Mouse (Mus musculus) 416B (cell line): ENCODE data around the gene Efcab5.
"Not testable (repeated sequence)": the region's sequence is repeated elsewhere in the genome, so short reads cannot be mapped to it uniquely, and the experiment has no call there.

ENCODE experiments used
- DNase-seq: peaks from one replicate; pipeline ENCODE4 v3.0.0; 2011; ENCODE audit warnings: low read depth

The Efcab5 gene

GRCm38 (mm10) chr11:77179771-77180170, 9.0 kb downstream of the Efcab5 start:
- no peak for DNase-seq

- DNase-seq = no peak
These were observed 14.2 kb downstream of the Efcab5 start for GRCm38 (mm10) chr11:77174531-77174930.

- no peak for DNase-seq
These were observed 15.0 kb downstream of the Efcab5 start for GRCm38 (mm10) chr11:77173731-77174130.

- DNase-seq = no peak
These were observed 28.0 kb downstream of the Efcab5 start for GRCm38 (mm10) chr11:77160744-77161143.

- DNase-seq = peak; percentile 93
These were observed 28.4 kb downstream of the Efcab5 start for GRCm38 (mm10) chr11:77160341-77160740.

- DNase-seq = no peak
These were observed 34.6 kb downstream of the Efcab5 start for GRCm38 (mm10) chr11:77154214-77154613.

- DNase-seq = no peak
These were observed 38.0 kb downstream of the Efcab5 start for GRCm38 (mm10) chr11:77150806-77151205.

GRCm38 (mm10) chr11:77149783-77150630, 38.8 kb downstream of the Efcab5 start:
- not testable (repeated sequence) for DNase-seq

GRCm38 (mm10) chr11:77148774-77149173, 40.0 kb downstream of the Efcab5 start:
- DNase-seq = no peak

GRCm38 (mm10) chr11:77147753-77148152, 41.0 kb downstream of the Efcab5 start:
- DNase-seq = no peak

GRCm38 (mm10) chr11:77145423-77145822, 43.3 kb downstream of the Efcab5 start:
- peak; percentile 20 for DNase-seq

GRCm38 (mm10) chr11:77141938-77142337, 46.8 kb downstream of the Efcab5 start:
- peak; percentile 57 for DNase-seq

- no peak for DNase-seq
These were observed 48.8 kb downstream of the Efcab5 start for GRCm38 (mm10) chr11:77139976-77140375.

GRCm38 (mm10) chr11:77133450-77133849, 55.3 kb downstream of the Efcab5 start:
- peak; percentile 39 for DNase-seq

- DNase-seq = peak; percentile 61
These were observed 56.2 kb downstream of the Efcab5 start for GRCm38 (mm10) chr11:77132580-77132979.

- DNase-seq = no peak
These were observed 60.2 kb downstream of the Efcab5 start for GRCm38 (mm10) chr11:77128562-77128961.

- no peak for DNase-seq
These were observed 77.6 kb downstream of the Efcab5 start for GRCm38 (mm10) chr11:77111141-77111540.

GRCm38 (mm10) chr11:77108442-77108841, 80.3 kb downstream of the Efcab5 start:
- no peak for DNase-seq

GRCm38 (mm10) chr11:77107872-77108271, 80.9 kb downstream of the Efcab5 start:
- not testable (repeated sequence) for DNase-seq

- DNase-seq = no peak
These were observed 81.8 kb downstream of the Efcab5 start for GRCm38 (mm10) chr11:77106961-77107360.

GRCm38 (mm10) chr11:77100137-77100937, 88.4 kb downstream of the Efcab5 start:
- DNase-seq = peak; percentile 85

- no peak for DNase-seq
These were observed 90.3 kb downstream of the Efcab5 start for GRCm38 (mm10) chr11:77098332-77098972.
